ENCODE assay signal across 25 mouse cellular contexts in the genomic region with DNA sequence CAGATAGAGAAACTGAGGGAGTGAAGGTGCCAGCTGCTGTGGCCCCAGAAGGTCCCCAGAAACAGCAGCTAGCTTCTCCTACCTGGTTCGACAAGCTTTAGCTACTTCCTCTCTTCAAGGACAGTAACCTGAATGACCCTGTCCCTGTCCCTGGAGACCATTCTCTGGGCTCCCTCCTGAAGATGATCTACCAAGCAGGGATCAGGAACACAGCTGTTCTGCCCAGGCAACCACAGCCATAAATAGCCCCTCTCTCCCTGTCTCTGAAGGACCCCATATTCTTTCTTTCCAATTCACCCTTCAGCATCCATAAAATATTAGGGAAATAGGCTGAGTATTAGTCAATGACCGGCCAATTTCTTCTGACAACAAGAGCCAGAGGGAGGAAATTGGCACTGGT. TPM values are rescaled to one million over a fixed set of nuclear protein-coding genes. Genes with fewer than 3 reads are reported as not detected.
"Had no signal": no experiment of that assay in that cellular context is flagged by ENCODE, and none has a peak within 500 bp of the region (broad histone marks: within the 10 kb centered on the region; RNA-seq: fewer than 3 reads in every experiment).

No protein-coding gene starts in this region.

- H3K27me3 ChIP-seq: neural tube, embryonic 13.5 days; neural tube, embryonic 15.5 days had no signal

- H3K36me3 ChIP-seq: neural tube, embryonic 13.5 days; neural tube, embryonic 15.5 days; stomach, embryonic 15.5 days had no signal

- H3K4me3 ChIP-seq: neural tube, embryonic 13.5 days; neural tube, embryonic 15.5 days; stomach, embryonic 15.5 days had no signal

- H3K4me2 ChIP-seq: neural tube, embryonic 13.5 days; neural tube, embryonic 15.5 days; stomach, embryonic 15.5 days had no signal

- DNase-seq: retina, postnatal 1 day; right cerebral cortex, adult 18-20 months; right cerebral cortex, postnatal 14 days; right cerebral cortex, postnatal 25 days; right cerebral cortex, postnatal 4 days; spleen, adult 18-20 months; thymus, adult 18-20 months; thymus, adult 2 months; thymus, postnatal 14 days; thymus, postnatal 25 days; thymus, postnatal 36 days; thymus, postnatal 4 days had no signal

RNA-seq across cellular contexts. Expression of gene Gm10803, which starts 18.6 kb away (rescaled TPM):
- total RNA-seq: neutrophil, adult 5-6 weeks had no signal
- polyA plus RNA-seq: neural tube, embryonic 13.5 days; neural tube, embryonic 14.5 days; neural tube, embryonic 15.5 days; small intestine, adult 2 months; spleen, adult 2 months; stomach, embryonic 14.5 days; stomach, embryonic 15.5 days; stomach, embryonic 16.5 days; stomach, postnatal 0 days; testis, adult 2 months; thymus, adult 2 months; thymus, postnatal 0 days; urinary bladder, adult 2 months had no signal
